Mouse (Mus musculus) cerebral cortex, adult 2 months (tissue): Measurements from ENCODE around the gene Synpr.

Experiments
- WGBS: fragments of 180-500 bp; shearing (Covaris S2); methylation state at CpG from one replicate; pipeline ENCODE4 v1.1.7; 2018; 5-methylcytosine and 5-hydroxymethylcytosine counted together

The Synpr gene

DNA sequence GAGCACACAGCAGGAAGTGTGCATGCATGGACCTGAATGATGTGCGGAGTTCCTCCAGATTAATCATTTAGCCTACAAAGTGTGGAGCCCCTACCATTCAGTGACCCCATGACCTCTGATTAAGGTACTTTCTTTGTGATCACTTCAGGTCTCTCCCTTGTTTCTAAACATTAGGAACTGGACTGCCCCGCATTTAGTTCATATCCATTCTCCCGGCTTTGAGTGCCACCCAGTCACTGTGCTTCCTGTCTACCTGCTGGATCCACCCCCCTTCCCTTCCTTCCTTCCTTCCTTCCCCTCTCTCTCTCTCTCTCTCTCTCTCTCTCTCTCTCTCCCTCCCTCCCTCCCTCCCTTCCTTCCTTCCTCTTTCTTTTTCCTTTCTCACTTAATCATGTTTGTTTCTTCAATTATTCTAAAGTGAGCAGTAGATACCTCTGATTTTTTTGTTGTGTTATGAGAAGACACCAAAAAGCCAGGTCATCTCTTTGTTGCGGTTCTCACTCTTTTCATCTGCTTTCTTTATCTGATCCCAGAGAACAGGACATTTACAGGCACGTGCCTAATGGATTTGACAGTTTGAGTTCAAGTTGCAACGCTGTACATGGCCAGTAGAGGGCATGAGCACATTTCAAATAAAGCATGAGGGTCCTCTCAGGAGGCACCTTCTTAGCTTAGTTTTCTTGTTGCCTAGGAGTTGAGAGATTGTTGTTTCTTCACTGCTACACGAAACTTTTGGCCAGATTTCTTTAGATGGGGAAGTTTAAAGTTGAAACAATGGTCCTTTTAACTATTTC, 71.2 kb downstream of the Synpr start:
- WGBS: 14% methylated on average over 7 of the region's 7 CpGs

DNA sequence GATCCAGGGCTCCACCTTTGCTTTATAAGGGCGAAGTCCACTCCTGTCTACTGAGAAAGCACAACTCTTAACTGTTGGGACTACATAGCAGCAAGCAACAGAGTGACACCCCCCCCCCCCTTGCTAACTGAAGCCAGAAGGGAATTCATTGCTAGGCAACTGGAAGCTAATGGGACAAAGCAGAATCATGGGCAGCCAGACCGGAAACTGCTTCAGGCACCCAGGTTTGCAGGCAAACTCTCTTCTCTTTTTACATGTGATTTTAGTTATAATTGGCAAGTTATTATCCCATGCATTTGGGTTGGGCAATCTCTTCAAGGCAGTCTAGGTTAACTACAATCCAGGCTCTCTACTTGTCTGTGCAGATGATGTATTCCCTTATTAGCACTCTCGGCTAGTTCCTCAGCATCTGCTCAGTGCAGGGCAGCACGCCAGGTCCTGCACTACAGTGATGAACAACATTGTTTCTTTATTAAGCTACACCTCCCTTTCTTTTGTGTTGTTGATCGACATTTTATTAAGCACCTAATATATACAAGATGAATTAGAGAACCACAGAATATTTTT, 72.6 kb downstream of the Synpr start:
- WGBS: 58% methylated on average over 5 of the region's 5 CpGs

DNA sequence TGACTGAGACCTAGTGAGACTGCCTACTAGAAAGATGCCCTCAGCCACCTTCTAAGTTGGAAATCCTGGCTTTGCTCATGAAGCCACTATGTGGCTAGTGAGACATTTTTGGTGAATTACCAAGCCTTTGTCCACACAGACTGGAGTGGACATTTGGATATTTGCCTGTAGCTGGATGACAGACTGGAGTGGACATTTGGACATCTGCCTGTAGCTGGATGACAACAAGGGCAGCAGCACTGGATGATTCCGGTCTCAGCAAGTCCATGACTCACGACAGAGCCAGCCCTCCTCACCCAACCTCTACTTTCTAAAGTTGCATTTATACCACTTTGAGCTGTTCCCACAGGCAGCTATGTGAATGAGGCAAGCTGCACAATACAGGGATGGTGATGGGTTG, 73.5 kb downstream of the Synpr start:
- 60% methylated on average over 2 of the region's 2 CpGs for WGBS

DNA sequence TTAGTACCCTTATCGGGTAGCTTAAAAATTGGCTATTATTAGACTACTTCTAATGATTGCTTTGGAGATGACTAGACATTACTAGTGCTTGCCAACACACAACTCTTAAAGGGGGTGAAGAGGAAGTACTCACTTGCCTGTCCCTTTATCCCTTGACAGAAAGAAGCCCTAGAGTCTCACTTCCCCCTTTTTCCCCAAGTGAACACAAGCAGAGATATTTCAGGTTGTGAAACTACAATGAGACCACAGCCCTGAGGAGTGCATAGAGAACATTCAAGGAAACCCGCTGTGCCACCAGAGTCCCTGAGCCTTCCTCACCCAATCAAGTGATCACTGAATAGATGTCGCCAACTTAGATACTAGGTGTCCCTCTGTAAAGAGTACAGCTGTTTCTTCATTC, 77.1 kb downstream of the Synpr start:
- WGBS: 89% methylated on average over 3 of the region's 3 CpGs

DNA sequence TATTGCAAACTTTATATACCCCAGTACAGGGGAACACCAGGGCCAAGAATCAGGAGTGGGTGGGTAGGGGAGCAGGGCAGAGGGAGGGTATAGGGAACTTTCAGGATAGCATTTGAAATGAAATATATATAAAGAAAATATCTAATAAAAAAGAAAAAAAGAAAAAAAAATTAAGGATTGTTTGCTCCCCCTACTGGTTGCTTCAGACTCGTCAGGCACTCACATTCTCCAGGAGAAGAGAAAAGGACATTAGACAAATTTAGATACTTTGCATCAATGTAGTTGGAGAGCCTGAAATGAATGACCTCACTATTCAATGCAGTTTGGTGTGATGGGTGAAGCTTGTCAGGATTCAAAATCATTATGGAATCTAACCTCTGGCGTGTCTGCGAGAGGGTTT, 83.7 kb downstream of the Synpr start:
- WGBS: 82% methylated on average over 3 of the region's 3 CpGs

DNA sequence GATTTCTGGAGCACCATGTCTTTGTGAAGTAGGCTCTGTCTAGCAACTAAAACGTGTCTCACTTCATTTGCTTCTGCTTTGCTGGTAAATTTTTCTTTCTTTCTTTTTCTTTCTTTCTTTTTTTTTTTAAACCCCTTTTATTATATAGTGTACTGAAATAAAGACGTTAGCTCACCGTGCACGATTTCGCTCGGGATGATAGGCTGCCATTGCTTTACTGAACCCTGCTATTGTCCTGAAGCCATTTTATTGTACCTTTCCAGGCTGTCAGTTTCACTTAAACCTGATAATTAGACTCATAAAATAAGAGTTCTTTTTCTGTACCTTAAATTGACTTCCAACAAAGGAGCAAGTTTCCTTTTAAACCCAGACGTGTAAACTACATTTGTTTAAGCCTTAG, 104.5 kb downstream of the Synpr start:
- 33% methylated on average over 7 of the region's 7 CpGs for WGBS

DNA sequence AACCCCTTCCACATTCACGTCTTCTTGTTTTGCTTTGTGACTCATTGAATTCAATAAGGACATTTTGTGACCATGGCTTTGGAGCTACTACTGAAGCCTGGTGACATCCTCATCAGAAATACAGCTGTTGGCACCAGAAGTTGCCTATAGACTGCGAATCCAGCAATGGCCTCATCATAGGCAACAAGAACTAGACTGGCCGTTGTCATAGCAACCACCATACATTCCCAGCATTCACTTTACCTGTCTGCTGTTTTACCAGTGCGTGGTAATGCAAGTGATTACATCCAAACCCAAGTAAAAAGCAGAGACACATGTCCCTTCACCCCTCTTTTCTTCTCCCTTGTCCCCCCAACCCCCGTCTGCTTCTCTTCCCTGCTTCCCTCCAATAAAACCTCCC, 105.4 kb downstream of the Synpr start:
- 85% methylated on average over 5 of the region's 5 CpGs for WGBS

DNA sequence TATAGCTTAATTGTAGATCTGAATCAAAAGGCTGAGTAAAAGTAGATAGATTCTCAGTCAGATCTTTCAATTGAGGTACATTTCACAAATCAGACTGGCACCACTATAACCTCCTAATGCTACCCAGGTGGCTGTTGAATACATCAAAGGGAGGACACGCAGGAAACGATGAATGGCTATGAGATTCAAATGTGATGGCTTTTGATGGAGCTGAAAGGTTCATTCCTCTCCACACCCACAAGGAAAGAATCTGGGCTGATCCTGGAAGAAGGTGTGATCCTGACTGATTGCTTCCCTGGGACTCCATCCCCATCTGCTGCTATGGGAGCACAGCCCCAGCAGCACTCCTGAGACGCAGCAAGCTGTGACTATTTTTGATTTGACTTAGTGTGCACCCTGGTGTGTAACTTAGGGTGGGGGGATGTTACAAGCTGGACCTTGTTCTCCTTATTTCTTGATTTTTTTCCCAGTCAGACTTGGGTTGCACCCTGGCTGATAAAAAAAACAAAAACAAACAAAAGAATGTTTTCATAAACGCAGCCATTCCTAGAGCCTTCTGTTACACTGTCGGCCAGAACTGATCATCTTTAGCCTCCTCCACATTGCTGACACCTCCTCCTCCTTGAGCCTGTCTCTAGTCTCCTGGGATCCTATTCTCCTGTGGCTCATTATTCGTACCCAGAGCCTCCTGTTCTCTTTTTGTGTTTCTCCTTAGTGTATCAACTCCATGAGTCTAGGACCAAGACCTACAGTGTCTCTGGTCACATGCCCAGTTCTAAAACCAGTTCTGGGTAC, 114.8 kb downstream of the Synpr start:
- WGBS: 36% methylated on average over 6 of the region's 6 CpGs

DNA sequence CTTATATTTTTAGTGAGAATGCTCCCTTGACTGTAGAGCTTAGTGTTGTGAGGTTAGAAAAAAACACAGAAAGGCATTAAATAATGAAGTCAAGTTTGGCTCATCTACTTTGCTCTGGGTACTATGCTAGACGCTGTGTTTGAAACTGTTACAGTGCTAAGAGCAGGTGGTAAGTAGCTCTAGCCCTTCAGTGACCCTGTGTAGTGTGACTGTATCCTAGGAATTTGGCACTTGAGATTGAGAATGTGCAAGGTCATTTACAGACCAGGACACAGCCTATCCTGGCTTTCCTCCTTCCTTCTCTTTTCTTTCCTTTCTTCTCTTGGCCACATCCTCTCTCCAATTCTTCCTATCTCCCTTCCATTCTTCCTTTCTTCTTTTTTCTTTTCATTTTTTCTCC, 127.1 kb downstream of the Synpr start:
- 62% methylated on average over 1 of the region's 1 CpGs for WGBS

DNA sequence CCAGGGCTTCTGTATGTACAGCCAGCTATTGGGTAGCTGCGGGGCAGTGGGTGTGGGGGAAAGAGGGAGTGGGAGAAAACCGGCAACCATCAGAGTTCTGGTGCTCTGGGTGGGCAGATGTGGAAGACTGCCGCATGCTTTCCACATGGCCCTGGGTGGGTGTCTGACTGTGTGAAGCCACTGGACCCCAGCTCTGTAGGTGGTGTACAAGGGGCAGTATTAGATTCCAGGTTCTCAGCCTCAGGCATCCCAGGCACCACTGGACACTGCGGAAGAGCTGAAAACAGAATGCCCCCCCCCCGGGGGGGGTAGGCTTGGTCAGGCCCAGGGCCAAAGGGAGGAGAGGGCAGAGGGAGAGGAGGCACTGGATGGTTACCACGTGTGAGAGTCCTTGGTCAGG, 156.1 kb downstream of the Synpr start:
- WGBS: 86% methylated on average over 6 of the region's 6 CpGs

DNA sequence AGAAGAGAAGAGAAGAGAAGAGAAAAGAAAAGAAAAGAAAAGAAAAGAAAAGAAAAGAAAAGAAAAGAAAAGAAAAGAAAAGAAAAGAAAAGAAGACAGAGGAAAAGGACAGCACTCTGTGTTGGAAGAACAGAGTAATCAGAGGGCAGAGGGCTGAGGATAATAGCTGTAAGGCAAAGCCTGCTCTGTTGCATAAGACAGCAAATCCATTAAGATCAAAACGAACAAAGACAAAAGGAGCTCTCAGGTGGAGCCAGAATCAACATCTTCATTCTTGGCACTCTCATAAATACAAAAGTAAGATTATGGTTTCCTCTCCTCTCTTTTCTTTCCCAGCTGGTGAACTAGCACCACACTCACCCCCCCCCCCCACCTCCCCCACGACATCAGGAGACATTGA, 160.3 kb downstream of the Synpr start:
- WGBS: 37% methylated on average over 2 of the region's 2 CpGs

DNA sequence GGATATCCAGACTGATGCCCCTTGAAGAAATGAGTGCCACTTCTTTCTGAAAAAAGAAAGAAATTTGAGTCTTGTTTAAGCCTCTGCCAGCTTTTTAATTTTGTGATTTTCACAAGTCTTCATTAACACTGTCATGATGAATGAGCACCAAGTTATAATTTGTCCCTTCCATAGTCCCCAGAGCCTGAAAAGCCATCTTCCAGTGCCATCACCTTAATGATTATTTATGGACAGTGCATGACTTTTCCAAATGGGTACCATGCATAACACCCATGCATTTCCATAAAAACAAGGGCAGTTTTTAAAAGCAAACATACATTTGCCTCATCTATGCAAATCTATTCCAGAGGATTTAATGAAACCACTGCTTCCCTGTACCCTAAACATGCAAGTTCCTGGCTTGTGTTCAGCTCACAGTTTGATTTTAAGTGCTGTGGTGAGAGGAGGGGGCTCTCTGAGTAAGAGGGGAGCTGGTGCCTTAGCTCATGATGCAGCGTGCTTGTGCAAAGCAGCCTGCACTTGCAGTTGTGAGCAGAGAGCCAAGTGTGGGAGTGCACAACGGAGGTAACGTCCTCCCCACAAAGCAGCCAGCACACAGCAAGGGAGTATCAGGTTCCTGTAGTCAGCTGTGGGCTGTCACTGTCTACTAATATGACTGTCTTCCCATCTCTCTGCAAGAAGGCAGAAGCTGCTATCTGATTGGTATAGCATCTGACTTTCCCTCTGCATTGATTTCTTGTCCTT, 169.1 kb downstream of the Synpr start:
- 24% methylated on average over 3 of the region's 3 CpGs for WGBS

DNA sequence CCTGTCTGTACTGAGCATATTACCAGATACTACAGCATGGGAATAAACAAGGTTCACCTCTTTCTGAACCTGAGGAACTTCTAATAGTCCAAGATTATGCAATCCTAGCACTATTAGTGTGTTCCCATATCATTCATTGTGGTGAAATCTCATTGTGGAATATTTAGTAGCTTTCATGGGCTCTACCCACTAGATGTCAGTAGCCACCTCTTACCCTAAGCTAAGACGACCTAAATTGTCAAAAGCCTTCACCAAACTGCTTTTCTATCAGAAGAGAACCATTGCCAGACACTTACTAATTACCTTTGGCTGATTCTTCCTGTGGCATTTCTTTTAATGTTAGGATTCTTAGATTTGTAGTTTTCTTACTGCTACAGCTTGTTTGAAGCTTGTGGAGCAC, 174.8 kb downstream of the Synpr start:
- 6% methylated on average over 1 of the region's 1 CpGs for WGBS

DNA sequence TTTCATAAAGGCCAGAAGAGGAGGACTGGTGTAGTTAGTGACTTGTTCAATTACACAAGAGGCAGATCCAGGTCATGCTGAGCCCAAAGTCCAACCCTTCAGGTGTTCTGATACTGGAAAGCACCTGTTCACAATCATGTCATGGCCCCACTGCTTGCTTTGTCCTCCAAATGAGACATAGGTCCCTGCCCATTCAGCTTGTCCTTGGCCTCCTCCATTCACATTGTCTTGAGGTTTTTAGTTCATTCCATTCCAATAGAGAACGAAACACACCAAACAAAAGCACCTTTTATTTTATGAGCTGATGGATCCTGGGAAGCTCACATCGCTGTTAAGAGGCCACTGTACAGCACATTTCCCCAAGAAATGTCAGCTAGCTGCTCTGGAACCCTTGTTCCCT, 184.6 kb downstream of the Synpr start:
- WGBS: 81% methylated on average over 2 of the region's 2 CpGs

DNA sequence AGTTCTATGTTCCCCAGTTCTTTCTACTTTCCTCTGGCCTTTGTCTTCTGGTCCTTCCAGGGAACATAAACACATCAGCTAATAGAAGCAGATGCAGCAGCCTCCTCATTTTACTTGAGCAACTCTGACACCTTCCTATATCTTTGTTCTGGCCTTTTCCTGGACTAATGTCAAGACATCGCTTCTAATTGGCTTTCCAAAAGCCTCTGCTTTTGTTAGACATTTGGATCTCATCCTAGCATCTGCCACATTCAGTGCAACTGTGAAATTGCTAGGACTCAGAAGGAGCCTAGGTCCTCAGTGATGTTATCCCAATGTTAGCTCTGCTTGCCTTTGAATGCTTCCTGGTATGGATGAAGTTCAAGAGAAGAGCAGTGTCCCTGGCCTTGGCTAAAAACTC, 193.2 kb downstream of the Synpr start:
- 54% methylated on average over 1 of the region's 1 CpGs for WGBS

DNA sequence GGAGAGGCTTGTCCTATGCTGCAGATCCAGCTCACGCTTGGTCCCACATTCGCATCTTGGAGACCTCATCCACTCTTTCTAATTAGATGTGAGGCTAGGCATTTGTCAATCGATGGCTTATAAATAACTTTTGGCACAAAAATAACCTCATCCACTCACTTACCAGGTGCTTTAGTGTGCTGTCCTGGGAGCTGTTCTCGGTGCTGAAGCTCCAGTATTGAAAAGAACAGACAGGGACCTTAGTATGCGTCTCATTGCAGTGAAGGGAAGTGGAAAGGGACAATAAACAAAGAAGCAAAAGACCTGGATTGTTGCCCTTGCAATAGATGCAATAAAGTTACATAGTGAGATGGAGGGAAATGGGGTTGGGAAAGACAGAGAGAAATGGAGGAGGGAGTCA, 220.8 kb downstream of the Synpr start:
- WGBS: 72% methylated on average over 5 of the region's 5 CpGs

DNA sequence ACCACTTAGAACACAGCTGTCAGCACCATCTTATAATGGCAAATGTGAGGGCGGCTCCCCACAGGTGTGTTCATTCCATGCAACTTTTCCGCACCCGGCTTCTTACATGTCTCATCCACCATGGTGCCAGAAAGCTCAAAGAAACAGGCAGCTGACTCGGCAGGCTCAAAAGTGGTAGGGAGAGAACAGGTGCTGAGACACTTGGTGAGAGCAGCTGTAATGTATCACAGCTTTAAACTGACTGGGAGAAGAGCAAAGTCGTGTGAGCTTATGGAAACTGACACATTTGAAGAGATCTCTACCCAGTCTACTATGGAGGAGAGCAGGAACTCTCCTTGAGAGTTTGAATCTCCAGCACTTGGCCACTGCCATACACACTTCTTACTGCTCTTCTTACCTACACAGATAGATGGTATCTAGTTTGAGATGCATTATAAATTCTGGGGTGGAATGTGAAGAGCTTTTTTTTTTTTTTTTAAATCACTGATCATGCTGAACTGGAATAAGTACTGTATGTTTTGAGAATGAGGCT, 234.1 kb downstream of the Synpr start:
- WGBS: 63% methylated on average over 5 of the region's 5 CpGs

DNA sequence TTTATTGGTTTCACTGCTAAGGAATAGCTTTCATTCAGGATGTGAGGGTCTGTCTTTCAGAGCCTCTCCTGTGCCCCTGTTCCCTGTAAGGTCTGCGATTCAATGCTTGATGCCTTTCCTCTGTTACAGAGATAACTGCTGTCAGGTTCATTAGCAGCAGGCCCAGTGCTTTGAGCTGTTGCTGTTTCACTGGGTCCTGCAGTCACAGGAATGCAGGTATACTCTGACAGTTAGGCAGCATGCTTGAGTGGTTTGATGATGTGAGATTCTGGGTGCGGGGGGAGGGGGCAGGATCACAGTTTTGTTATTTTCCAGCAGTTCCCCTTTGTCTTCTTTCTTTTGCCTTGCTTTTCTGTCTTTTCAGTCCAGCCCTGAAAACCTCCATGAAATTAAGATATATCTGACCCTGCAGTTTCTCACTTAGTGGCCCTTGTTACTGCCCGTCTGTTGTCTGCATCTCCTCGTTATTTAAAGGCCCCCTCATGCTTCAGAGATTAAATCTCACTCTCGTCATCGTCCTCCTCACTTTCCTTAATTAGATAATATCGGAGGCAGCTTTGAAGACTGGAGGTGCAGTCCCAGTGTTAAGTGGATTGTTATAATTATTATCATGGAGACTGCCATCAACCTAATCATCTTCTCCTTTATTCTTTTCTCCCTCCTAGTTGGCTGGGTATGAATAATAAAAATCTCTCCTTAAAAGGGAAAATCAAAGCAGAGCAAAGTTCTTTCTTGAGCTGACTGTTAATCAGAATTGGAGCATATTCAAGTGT, 234.8 kb downstream of the Synpr start:
- 51% methylated on average over 7 of the region's 7 CpGs for WGBS

DNA sequence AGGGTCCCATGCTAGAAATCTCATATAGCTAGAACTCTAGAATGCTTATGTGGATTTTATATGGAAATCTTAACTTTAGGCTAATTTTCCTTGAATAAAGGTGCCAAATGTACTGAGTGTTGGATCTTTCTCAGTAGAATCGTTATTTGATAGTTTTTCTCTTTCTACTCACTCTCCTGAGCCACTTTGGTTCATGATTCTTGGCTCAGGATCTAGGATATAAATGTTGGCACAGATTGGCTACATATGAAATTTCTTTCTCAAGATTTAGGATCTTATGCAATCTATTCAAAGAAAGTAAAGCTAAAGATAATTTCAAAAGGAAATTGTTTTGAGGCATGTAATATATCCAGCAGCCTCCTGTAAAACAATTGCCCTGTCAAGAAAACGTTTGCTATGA, 263.2 kb downstream of the Synpr start:
- 20% methylated on average over 2 of the region's 2 CpGs for WGBS

DNA sequence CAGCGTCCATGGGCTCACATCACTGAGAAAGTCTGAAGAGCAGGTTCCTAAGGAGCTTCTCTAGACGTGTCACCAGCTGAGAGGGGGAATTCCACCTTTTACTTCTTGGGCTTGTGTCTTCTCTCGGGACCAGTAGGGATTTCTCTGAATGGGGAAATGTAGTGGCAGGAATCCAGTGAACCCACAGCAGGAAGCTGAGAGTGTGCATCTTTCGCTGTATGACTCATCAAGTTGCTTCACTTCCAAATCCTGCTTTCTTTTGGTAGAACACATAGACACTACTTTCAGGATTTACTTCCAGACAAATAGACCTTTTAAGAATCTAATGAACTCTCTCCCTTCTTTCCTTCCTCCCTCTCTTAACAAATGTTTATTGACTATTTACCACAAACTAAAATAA, 266.6 kb downstream of the Synpr start:
- 40% methylated on average over 4 of the region's 4 CpGs for WGBS
